Mouse (Mus musculus) mature B cell (primary cell): ENCODE measurements around the gene Rtp4.

ENCODE experiments used
- in situ Hi-C: fragments of 300-500 bp; cut with MboI; formaldehyde crosslinking; loops from 2 replicates; pipeline ENCODE4 v1.14.3; 2019

Rtp4 gene

GRCm38 (mm10) chr16:23591119-23592105 is 71.3 kb downstream of the Rtp4 start:
- in situ Hi-C loops, result no loop called here

DNA sequence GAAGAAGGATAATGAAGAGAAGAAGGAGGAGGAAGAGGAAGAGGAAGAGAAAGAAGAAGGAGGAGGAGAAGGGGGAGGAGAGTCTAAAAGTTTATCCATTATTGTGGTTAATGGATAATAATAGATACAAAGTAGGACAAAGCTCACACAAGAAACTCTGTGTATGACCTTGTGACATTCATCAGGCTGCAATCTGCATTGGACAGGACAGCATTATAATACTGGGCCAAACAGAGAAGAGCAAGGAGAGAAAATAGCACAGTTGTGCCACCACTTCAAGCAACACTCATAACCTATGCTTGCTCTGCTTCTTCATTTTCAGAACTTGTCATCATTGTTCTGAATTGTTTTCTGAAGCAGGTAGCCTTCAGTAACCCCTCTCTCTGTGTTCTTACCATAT is 72.4 kb downstream of the Rtp4 start:
- in situ Hi-C loops, result no loop called here

DNA sequence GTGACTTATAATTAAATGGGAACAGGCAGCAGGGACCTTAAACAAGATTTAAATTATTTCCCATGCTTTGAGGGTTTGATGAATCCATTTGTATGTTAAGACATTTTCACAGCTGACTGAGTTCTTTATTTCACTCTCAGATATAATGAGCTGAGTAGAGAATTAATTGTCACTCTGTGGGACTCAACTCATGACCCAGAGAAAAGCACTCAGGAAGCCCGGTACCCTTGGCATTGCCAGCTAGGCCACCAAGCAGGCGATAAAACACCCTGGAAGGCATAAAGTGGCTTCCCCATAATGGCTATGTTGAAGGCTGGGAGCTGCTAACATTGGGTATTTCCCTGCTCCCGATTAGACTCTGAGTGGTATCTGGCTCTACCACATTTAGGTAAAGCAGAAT is 76.6 kb downstream of the Rtp4 start:
- in situ Hi-C loops, result no loop called here

- in situ Hi-C loops, result no loop called here
These were observed 77.9 kb downstream of the Rtp4 start for GRCm38 (mm10) chr16:23597968-23598367.

DNA sequence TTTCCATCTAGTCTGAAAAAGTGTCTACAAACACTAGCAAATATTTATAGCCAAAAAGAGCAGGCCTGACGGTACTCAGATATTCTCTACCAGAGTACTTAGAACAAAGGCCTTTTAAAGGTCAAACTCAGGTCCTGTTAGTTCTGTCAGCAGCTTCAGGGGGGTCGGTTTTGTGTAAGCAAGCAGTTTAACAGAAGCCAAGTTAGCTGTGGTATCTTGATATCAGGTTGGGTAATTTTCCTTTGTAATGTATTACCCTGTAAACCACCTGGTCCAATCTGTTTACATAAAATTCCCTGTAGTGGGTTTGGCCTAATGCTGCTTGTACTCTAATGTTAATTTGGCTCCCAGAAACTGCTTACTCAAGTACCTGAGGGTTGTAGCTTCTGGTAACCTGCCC is 86.1 kb downstream of the Rtp4 start:
- in situ Hi-C loops, result no loop called here

- in situ Hi-C loops, result no loop called here
These were observed 86.6 kb downstream of the Rtp4 start for GRCm38 (mm10) chr16:23606651-23607050.

DNA sequence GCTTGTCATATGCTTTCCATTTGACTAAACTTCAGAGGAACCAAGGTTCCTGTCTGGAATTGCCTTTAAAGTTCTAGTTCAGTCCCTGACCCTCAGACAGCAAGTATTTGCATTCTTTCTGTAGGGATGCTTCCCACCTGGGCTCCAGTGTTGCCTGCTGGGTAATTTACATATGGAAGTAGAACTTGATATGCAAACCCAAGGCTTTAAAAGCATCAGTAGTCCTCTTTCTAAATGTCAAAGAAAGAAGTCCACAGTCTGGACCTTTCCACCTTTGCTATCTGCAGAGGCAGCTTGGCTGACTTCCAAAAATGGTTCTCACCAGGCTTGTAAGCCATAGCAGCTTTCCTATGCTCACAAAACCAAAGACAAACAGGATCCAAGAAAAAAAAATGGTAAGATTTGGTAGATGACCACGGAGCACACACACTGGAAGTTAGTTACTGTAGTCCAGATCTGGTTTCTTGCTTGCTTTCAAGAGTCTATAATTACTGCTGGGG is 87.9 kb downstream of the Rtp4 start:
- in situ Hi-C loops, result no loop called here

- in situ Hi-C loops, result no loop called here
These were observed 89.7 kb downstream of the Rtp4 start for GRCm38 (mm10) chr16:23609748-23610185.

DNA sequence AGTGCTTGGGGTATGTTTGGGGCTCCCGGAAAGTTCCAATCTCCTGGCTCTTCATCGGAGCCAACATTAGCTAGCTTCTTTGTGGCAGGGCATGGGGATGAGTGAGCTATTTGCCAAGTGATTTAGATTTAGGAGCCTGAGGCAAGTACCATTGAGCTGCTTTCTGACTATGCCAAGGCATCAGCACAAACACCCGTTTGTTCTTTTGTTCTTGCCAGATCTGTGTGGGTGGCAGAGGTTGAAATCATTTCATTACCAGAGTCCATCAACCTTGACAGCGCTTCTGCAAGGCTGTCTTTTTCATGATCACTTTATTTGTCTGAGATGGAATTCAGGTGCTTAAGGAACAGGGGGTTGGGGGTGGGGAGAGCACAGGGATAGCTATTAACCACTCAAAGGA is 104.1 kb downstream of the Rtp4 start:
- in situ Hi-C loops, result no loop called here

- in situ Hi-C loops, result no loop called here
These were observed 111.4 kb downstream of the Rtp4 start for GRCm38 (mm10) chr16:23631531-23631930.

DNA sequence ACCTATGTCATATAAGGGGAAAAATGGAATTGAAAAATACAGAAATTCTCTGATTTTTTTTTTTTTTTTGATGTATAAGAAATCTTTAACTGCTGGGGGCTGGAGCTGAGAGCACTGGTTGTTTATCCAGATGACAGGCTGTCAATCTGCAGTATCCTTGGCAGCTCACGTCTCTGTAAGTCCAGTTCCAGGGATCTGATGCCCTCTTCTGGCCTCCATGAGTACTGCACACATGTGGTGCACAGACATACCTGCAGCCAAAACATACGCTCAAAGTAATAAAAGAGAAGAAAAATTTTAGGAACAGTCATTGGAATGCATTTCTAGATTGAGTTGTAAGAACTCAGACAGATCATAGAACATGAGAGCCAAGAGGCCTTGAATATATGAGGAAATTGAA is 112.6 kb downstream of the Rtp4 start:
- in situ Hi-C loops, result no loop called here

- in situ Hi-C loops, result no loop called here
These were observed 132.9 kb downstream of the Rtp4 start for GRCm38 (mm10) chr16:23653028-23653427.

DNA sequence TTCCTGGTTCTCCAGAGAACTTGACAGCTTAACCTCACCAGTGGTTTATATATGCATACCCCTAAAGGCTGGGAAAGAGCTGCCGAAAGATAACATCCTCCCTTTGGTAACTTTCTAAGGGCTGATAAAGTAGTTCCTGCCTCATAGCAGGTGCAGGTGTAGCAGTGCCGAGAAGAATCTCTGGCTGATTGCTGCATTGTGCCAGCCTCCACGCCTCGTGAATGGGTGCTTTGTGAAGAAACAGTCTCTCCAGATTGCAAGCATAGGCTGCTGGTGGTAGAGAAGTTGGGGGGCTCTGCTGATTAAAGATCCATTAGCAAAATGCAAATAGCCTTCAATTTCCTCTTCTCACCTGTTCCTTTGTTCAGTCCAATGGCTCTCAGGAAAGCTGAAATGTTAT is 133.4 kb downstream of the Rtp4 start:
- in situ Hi-C loops, result no loop called here

DNA sequence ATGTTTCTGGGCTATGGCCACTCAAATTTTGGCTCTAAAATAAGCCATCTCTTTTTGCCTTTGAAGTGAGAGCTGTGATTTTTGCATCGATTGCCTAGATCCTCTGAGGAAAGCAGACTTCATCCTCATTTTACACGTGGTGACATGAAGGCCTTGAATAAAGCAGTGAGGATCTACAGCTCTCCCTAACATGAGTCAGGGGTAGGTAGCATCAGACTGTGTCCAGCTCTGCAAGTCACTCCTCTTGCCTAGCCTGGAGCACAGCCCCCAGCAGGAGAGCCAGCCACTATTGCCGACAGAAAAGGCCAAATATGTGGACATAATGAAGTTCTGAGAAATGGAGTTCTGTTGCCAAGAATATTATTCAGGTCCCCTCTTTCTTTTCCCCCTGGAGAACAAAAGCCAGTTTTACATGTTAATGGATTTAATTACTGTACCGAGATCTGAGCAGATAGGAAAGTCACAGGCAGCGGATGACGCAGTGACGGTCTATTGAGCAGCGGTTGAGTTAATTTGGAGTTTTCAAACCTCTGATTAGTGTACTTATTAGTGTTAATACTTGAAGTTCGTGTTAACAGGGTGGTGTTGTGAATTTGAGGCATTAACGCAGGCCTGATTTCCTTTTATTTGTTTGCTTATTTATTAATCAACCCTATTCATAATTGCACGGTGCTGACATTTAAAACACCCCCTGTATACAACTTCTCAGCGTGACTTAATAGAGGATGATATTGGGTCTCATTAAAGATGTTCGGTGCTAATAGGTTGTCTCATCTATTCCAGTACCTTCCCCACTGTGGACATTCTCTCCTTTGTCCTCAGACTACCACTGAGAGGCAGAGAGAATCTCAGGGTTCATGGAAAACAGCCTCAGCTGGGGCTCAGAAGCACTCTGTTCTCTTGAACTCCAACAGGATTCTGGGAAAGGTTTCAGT is 139.8 kb downstream of the Rtp4 start:
- in situ Hi-C loops, result no loop called here
